Mouse (Mus musculus) CH12.LX (cell line): ENCODE data around the gene Cldn10. TPM values are rescaled to one million over a fixed set of nuclear protein-coding genes. Genes with fewer than 3 reads are reported as not detected.

ENCODE experiments used
- DNase-seq: peaks from one replicate; pipeline ENCODE4 v3.0.0-alpha.2; 2013; ENCODE audit errors: extremely low read depth
- H3K27ac ChIP-seq: 2 replicates; pipeline ENCODE4 v1.5.1; 2012; ENCODE audit warnings: low read depth, mild to moderate bottlenecking, control low read depth, moderate library complexity; ENCODE audit not compliant: insufficient read depth
- H3K27me3 ChIP-seq: replicated peaks from 2 replicates; pipeline ENCODE3; 2012; ENCODE audit warnings: inconsistent platforms
- H3K36me3 ChIP-seq, 2 experiments: replicated peaks in 1 of 2; 2 replicates each; pipeline versions ENCODE3 to v1.6.1; 2012; ENCODE audit warnings: inconsistent platforms in 1 of 2, low read length in 1 of 2, mild to moderate bottlenecking in 1 of 2, mixed read lengths in 1 of 2, moderate library complexity in 1 of 2; ENCODE audit not compliant: control insufficient read depth in 1 of 2, insufficient read depth in 1 of 2
- H3K4me1 ChIP-seq, 2 experiments: 2 replicates each; pipeline ENCODE4 v1.6.1; 2012; ENCODE audit warnings: inconsistent platforms in 1 of 2, moderate library complexity in 1 of 2; ENCODE audit not compliant: insufficient read depth in 2 of 2, control insufficient read depth in 1 of 2
- H3K4me2 ChIP-seq: 2 replicates; pipeline ENCODE4 v1.6.1; 2012; ENCODE audit warnings: low read depth, mild to moderate bottlenecking, control low read depth; ENCODE audit not compliant: poor library complexity, insufficient read depth, severe bottlenecking
- H3K4me3 ChIP-seq, 3 experiments: fragments of 150-350 bp in 1 of 3; sonication (generic) in 1 of 3; replicated peaks in 1 of 3; 2 replicates each; pipeline versions ENCODE3 to v1.5.1; 2011 to 2012; ENCODE audit warnings: low read depth in 2 of 3, low read length in 2 of 3, mild to moderate bottlenecking in 2 of 3, moderate library complexity in 2 of 3, control low read depth in 1 of 3, improper control_type of control experiment in 1 of 3, inconsistent platforms in 1 of 3, mixed read lengths in 1 of 3; ENCODE audit not compliant: poor library complexity in 1 of 3
- H3K79me2 ChIP-seq: replicated peaks from 2 replicates; pipeline ENCODE4 v1.6.1; 2012; ENCODE audit warnings: mild to moderate bottlenecking, moderate library complexity; ENCODE audit not compliant: control insufficient read depth, poor library complexity, insufficient read depth, severe bottlenecking; ENCODE audit errors: extremely low read depth
- H3K9ac ChIP-seq: 2 replicates; pipeline ENCODE4 v1.6.1; 2012; ENCODE audit warnings: low read depth, mild to moderate bottlenecking, control low read depth, moderate library complexity; ENCODE audit not compliant: insufficient read depth
- H3K9me3 ChIP-seq: replicated peaks from 2 replicates; pipeline ENCODE3; 2012; ENCODE audit warnings: low read length, inconsistent platforms, mixed read lengths
- BHLHE40 ChIP-seq: IDR thresholded peaks from 2 replicates; pipeline ENCODE4 v1.6.1; 2011; ENCODE audit warnings: mild to moderate bottlenecking, low read depth, low read length, improper control_type of control experiment
- CHD1 ChIP-seq: IDR thresholded peaks from 2 replicates; pipeline ENCODE4 v1.6.1; 2012; ENCODE audit warnings: low read depth, low read length, improper control_type of control experiment, inconsistent platforms
- CTCF ChIP-seq, 2 experiments: IDR thresholded peaks in 1 of 2; conservative IDR thresholded peaks in 1 of 2; 2 replicates each; pipeline ENCODE4 v1.5.1; 2011 to 2012; ENCODE audit warnings: low read depth in 2 of 2, low read length in 2 of 2, improper control_type of control experiment in 1 of 2, inconsistent platforms in 1 of 2, mild to moderate bottlenecking in 1 of 2, moderate library complexity in 1 of 2
- EP300 ChIP-seq: IDR thresholded peaks from 2 replicates; pipeline ENCODE4 v1.6.1; 2011; ENCODE audit warnings: low read length, improper control_type of control experiment
- HCFC1 ChIP-seq: IDR thresholded peaks from 2 replicates; pipeline ENCODE4 v1.6.1; 2012; ENCODE audit warnings: low read depth, mild to moderate bottlenecking, inconsistent platforms, low read length, improper control_type of control experiment
- JUND ChIP-seq: conservative IDR thresholded peaks from 2 replicates; pipeline ENCODE4 v1.6.1; 2011; ENCODE audit warnings: low read depth, low read length, improper control_type of control experiment
- MAX ChIP-seq: IDR thresholded peaks from 2 replicates; pipeline ENCODE4 v1.6.1; 2011; ENCODE audit warnings: low read length, improper control_type of control experiment
- MAZ ChIP-seq: IDR thresholded peaks from 2 replicates; pipeline ENCODE4 v1.6.1; 2012; ENCODE audit warnings: low read depth, mild to moderate bottlenecking, inconsistent platforms, low read length, improper control_type of control experiment, moderate library complexity
- MEF2A ChIP-seq: IDR thresholded peaks from 2 replicates; pipeline ENCODE4 v1.6.1; 2014; ENCODE audit warnings: low read depth, mild to moderate bottlenecking, inconsistent platforms, low read length, improper control_type of control experiment, borderline replicate concordance
- MXI1 ChIP-seq: IDR thresholded peaks from 2 replicates; pipeline ENCODE4 v1.6.1; 2011; ENCODE audit warnings: mild to moderate bottlenecking, low read depth, low read length, improper control_type of control experiment
- MYC ChIP-seq: IDR thresholded peaks from 2 replicates; pipeline ENCODE4 v1.6.1; 2011; ENCODE audit warnings: low read depth, mild to moderate bottlenecking, improper control_type of control experiment, low read length
- NRF1 ChIP-seq: IDR thresholded peaks from 2 replicates; pipeline ENCODE4 v1.6.1; 2014; ENCODE audit warnings: low read depth, mild to moderate bottlenecking, inconsistent platforms, low read length, improper control_type of control experiment, moderate library complexity
- PAX5 ChIP-seq: IDR thresholded peaks from 2 replicates; pipeline ENCODE4 v1.6.1; 2012; ENCODE audit warnings: low read length, inconsistent platforms, mixed read lengths
- POLR2AphosphoS2 ChIP-seq: IDR thresholded peaks from 2 replicates; pipeline ENCODE4 v1.6.1; 2011; ENCODE audit warnings: low read depth, low read length, improper control_type of control experiment
- RCOR1 ChIP-seq: conservative IDR thresholded peaks from 2 replicates; pipeline ENCODE4 v1.6.1; 2012; ENCODE audit warnings: low read depth, mild to moderate bottlenecking, inconsistent platforms, low read length, improper control_type of control experiment
- SIN3A ChIP-seq: IDR thresholded peaks from 2 replicates; pipeline ENCODE4 v1.6.1; 2012; ENCODE audit warnings: low read length, improper control_type of control experiment, inconsistent platforms
- SMC3 ChIP-seq: IDR thresholded peaks from 2 replicates; pipeline ENCODE4 v1.6.1; 2011; ENCODE audit warnings: low read depth, low read length, improper control_type of control experiment
- TBP ChIP-seq: conservative IDR thresholded peaks from 2 replicates; pipeline ENCODE4 v1.6.1; 2011; ENCODE audit warnings: low read depth, low read length, improper control_type of control experiment
- UBTF ChIP-seq: IDR thresholded peaks from 2 replicates; pipeline ENCODE4 v1.6.1; 2012; ENCODE audit warnings: low read depth, mild to moderate bottlenecking, inconsistent platforms, low read length, improper control_type of control experiment, moderate library complexity
- USF1 ChIP-seq: IDR thresholded peaks from 2 replicates; pipeline ENCODE4 v1.6.1; 2014; ENCODE audit warnings: low read depth, mild to moderate bottlenecking, inconsistent platforms, low read length, improper control_type of control experiment
- ZC3H11A ChIP-seq: IDR thresholded peaks from 2 replicates; pipeline ENCODE4 v1.6.1; 2012; ENCODE audit warnings: low read depth, mild to moderate bottlenecking, inconsistent platforms, low read length, improper control_type of control experiment
- ZKSCAN1 ChIP-seq: IDR thresholded peaks from 2 replicates; pipeline ENCODE4 v1.6.1; 2012; ENCODE audit warnings: low read depth, inconsistent platforms, low read length, improper control_type of control experiment, borderline replicate concordance
- ZMIZ1 ChIP-seq: IDR thresholded peaks from 2 replicates; pipeline ENCODE4 v1.6.1; 2012; ENCODE audit warnings: low read depth, mild to moderate bottlenecking, inconsistent platforms, low read length, improper control_type of control experiment
- dilution Hi-C: fragments of 300-500 bp; cut with MboI; formaldehyde crosslinking; loops from 2 replicates; pipeline ENCODE4 v1.14.3; 2020; ENCODE audit warnings: low sequenced_read_pairs; ENCODE audit not compliant: extremely low pct_unique_long_range_greater_than_20kb, extremely low pct_ligation_motif_present
- in situ Hi-C: fragments of 300-500 bp; cut with MboI; formaldehyde crosslinking; loops from 3 replicates; pipeline ENCODE4 v1.14.3; 2019; ENCODE audit warnings: low sequenced_read_pairs, low pct_ligation_motif_present, low pct_unique_long_range_greater_than_20kb, mixed read lengths
- polyA plus RNA-seq: library from polyadenylated mRNA; unstranded; fragments of >175 nt; gene quantifications from 2 replicates; pipeline ENCODE4 v1.2.1, GENCODE M21; 2012; ENCODE audit warnings: low read depth; ENCODE audit not compliant: insufficient read length
- total RNA-seq, 2 experiments: library from RNA; depleted of rRNA; stranded (reverse); fragments of 300-350 nt in 1 of 2; fragments of >200 nt in 1 of 2; gene quantifications; 2 replicates each; pipeline ENCODE4 v1.2.3; 2012 to 2014

Gene Cldn10
- total and polyA plus RNA-seq, 3 experiments: not detected

DNA sequence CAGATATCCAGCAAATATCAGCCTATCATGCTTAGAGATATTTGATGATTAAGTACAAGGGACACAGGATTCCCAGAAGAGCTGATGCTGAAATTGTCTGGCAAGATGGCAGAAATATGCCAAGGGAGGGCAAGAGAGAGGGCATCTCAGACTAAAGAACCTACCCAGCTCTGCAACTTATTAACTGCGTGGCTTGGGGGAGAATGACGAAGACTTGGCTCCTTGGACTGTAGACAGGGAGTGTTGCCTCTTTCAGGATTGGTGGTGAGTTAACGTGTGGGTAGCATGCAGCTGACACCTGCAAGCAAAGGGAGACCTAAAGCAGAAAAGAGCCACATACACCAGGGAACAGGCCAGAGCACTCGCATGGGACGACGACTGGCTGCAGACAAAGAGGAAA lies 5.7 kb downstream of the Cldn10 start:
- Histone ChIP-seq H3K9me3 (no peaks in the 10 kb centered on the region), H3K4me2 (no peak overlapping the region)
- TF ChIP-seq MAX: no peak
- TF ChIP-seq MAZ: no peak
- no peak for TF ChIP-seq PAX5
- no peak for TF ChIP-seq MEF2A
- TF ChIP-seq TBP: no peak
- no peak for TF ChIP-seq BHLHE40
- no peak for TF ChIP-seq ZMIZ1
- TF ChIP-seq HCFC1: no peak
- no peak for TF ChIP-seq ZKSCAN1
- TF ChIP-seq MXI1: no peak
- no peak for TF ChIP-seq JUND
- TF ChIP-seq SIN3A: no peak
- TF ChIP-seq, all 38 proteins: peak for 0
- H3K36me3 ChIP-seq: no peaks in the 10 kb centered on the region
- no peak overlapping the region for H3K9ac ChIP-seq
- dilution Hi-C loops (no loop called here), in situ Hi-C loops (no loop called here)
- no peaks in the 10 kb centered on the region for H3K79me2 ChIP-seq
- no peak overlapping the region for H3K27ac ChIP-seq
- H3K4me3 ChIP-seq: no peak overlapping the region
- H3K27me3 ChIP-seq: no peaks in the 10 kb centered on the region
- peaks cover 0 to 6% of the 10 kb centered on the region in 2 experiments; a peak in 1 of 4 replicates for H3K4me1 ChIP-seq
- no peak for DNase-seq

GRCm38 (mm10) chr14:118794196-118794595 lies 6.5 kb downstream of the Cldn10 start:
- H3K27ac ChIP-seq: no peak overlapping the region
- dilution Hi-C loops: no loop called here
- no peak overlapping the region for H3K4me3 ChIP-seq
- in situ Hi-C loops: no loop called here
- DNase-seq: peak; percentile 15
- no peak overlapping the region for H3K4me2 ChIP-seq
- TF ChIP-seq SMC3: no peak
- TF ChIP-seq UBTF: no peak
- TF ChIP-seq MAZ: no peak
- TF ChIP-seq USF1: no peak
- no peak for TF ChIP-seq NRF1
- no peak for TF ChIP-seq JUND
- TF ChIP-seq EP300: no peak
- TF ChIP-seq CTCF (conservative IDR thresholded peaks at IDR 0.05 in 1 of 2, IDR thresholded peaks at IDR 0.05 in 1 of 2; ENCODE audit: low read depth in 2 of 2, low read length in 2 of 2): no peak
- TF ChIP-seq MEF2A: no peak
- TF ChIP-seq SIN3A: no peak
- no peak for TF ChIP-seq ZKSCAN1
- no peak for TF ChIP-seq ZC3H11A
- TF ChIP-seq MYC: no peak
- TF ChIP-seq RCOR1: no peak
- TF ChIP-seq BHLHE40: no peak
- no peak for TF ChIP-seq TBP
- TF ChIP-seq CHD1: no peak
- TF ChIP-seq POLR2AphosphoS2: no peak
- H3K9me3 ChIP-seq: no peaks in the 10 kb centered on the region
- H3K9ac ChIP-seq: no peak overlapping the region
- no peaks in the 10 kb centered on the region for H3K36me3 ChIP-seq
- H3K4me1 ChIP-seq: peaks cover 0 to 6% of the 10 kb centered on the region in 2 experiments; a peak in 1 of 4 replicates
- no peaks in the 10 kb centered on the region for H3K79me2 ChIP-seq
- H3K27me3 ChIP-seq: no peaks in the 10 kb centered on the region
